Mouse (Mus musculus): ENCODE data around the gene Pip4k2a.

GRCm38 (mm10) chr2:18974882-18975645 is 22.9 kb downstream of the Pip4k2a start:
- TF ChIP-seq ELF1 (IDR thresholded peaks at IDR 0.05; ENCODE audit: low read depth, low read length) (no peak), JUND (conservative IDR thresholded peaks at IDR 0.05; ENCODE audit: low read depth, low read length) (no peak), MAX (IDR thresholded peaks at IDR 0.05; ENCODE audit: low read length) (no peak), MYC (IDR thresholded peaks at IDR 0.05; ENCODE audit: low read depth, low read length) (no peak), POLR2AphosphoS2 (IDR thresholded peaks at IDR 0.05; ENCODE audit: low read depth, low read length) (no peak), CTCF (conservative IDR thresholded peaks at IDR 0.05 in 1 of 2, IDR thresholded peaks at IDR 0.05 in 1 of 2; ENCODE audit: low read depth in 2 of 2, low read length in 2 of 2) (no peak), MEF2A (IDR thresholded peaks at IDR 0.05; ENCODE audit: borderline replicate concordance, low read depth, low read length) (no peak), E2F4 (IDR thresholded peaks at IDR 0.05; ENCODE audit: insufficient replicate concordance, low read depth, low read length) (no peak), SIN3A (IDR thresholded peaks at IDR 0.05; ENCODE audit: low read length) (no peak), CHD1 (IDR thresholded peaks at IDR 0.05; ENCODE audit: low read depth, low read length) (no peak), SMC3 (IDR thresholded peaks at IDR 0.05; ENCODE audit: low read depth, low read length) (no peak), ZNF384 (IDR thresholded peaks at IDR 0.05; ENCODE audit: low read depth, low read length) (no peak), USF1 (IDR thresholded peaks at IDR 0.05; ENCODE audit: low read depth, low read length) (no peak)

All from CH12.LX (cell line).